Mouse (Mus musculus) forebrain, embryonic 13.5 days (tissue): ENCODE data around the gene Spdya. TPM values are rescaled to one million over a fixed set of nuclear protein-coding genes. Genes with fewer than 3 reads are reported as not detected.
"Not testable (repeated sequence)": the region's sequence is repeated elsewhere in the genome, so short reads cannot be mapped to it uniquely, and the experiment has no call there.

Source experiments
- ATAC-seq: fragments of 200-750 bp; cut with Nextera tagmentation; 2 replicates; pipeline ENCODE4 v1.8.0; 2017
- H3K27ac ChIP-seq: fragments of 300-500 bp; sonication (generic); 2 replicates; pipeline ENCODE4 v1.5.1; 2015; ENCODE audit warnings: inconsistent platforms, mild to moderate bottlenecking, moderate library complexity
- H3K27me3 ChIP-seq: fragments of 300-500 bp; sonication (generic); 2 replicates; pipeline ENCODE4 v1.6.1; 2015; ENCODE audit warnings: mild to moderate bottlenecking, inconsistent platforms
- H3K36me3 ChIP-seq: fragments of 300-500 bp; sonication (generic); 2 replicates; pipeline ENCODE4 v1.6.1; 2015; ENCODE audit warnings: mild to moderate bottlenecking, inconsistent platforms; ENCODE audit not compliant: poor library complexity, severe bottlenecking
- H3K4me1 ChIP-seq: fragments of 300-500 bp; sonication (generic); 2 replicates; pipeline ENCODE4 v1.6.1; 2015; ENCODE audit warnings: inconsistent platforms
- H3K4me2 ChIP-seq: fragments of 300-500 bp; sonication (generic); 2 replicates; pipeline ENCODE4 v1.6.1; 2015; ENCODE audit warnings: inconsistent platforms, mild to moderate bottlenecking, moderate library complexity
- H3K4me3 ChIP-seq: fragments of 300-500 bp; sonication (generic); 2 replicates; pipeline ENCODE4 v1.5.1; 2015; ENCODE audit warnings: mild to moderate bottlenecking, inconsistent platforms
- H3K9ac ChIP-seq: fragments of 300-500 bp; sonication (generic); 2 replicates; pipeline ENCODE4 v1.6.1; 2015; ENCODE audit warnings: mild to moderate bottlenecking, inconsistent platforms
- H3K9me3 ChIP-seq: fragments of 300-500 bp; sonication (generic); replicated peaks from 2 replicates; pipeline ENCODE4 v1.6.1; 2016; ENCODE audit warnings: inconsistent platforms
- WGBS: fragments of 180-500 bp; shearing (Covaris S2); methylation state at CpG from one replicate; pipeline ENCODE4 v1.1.7; 2015; 5-methylcytosine and 5-hydroxymethylcytosine counted together
- polyA plus RNA-seq: library from polyadenylated mRNA; unstranded; fragments of >200 nt; fragmentation: Nextera tagmentation; extraction: Ambion mirVana; gene quantifications from 2 replicates; pipeline ENCODE4 v1.2.1, GENCODE M21; 2015

Spdya gene
- polyA plus RNA-seq: 1.4 and 2.0 TPM in 2 replicates

- peak within 1 kb of the TSS; percentile 88 for H3K9ac ChIP-seq
- H3K4me2 ChIP-seq: peak within 1 kb of the TSS; percentile 96
- peak; percentile 97 for ATAC-seq
- no peaks in the 10 kb centered on the region for H3K36me3 ChIP-seq
- no peaks in the 10 kb centered on the region for H3K9me3 ChIP-seq
- peak within 1 kb of the TSS; percentile 57; the same call in 1 of the 2 replicates for H3K27ac ChIP-seq
- H3K4me3 ChIP-seq: peak within 1 kb of the TSS; percentile 76
- WGBS: under 1% methylated on average over 55 of the region's 78 CpGs
- H3K4me1 ChIP-seq: peaks cover 12% of the 10 kb centered on the region
- H3K27me3 ChIP-seq: peaks cover 30% of the 10 kb centered on the region
Measured at GRCm38 (mm10) chr17:71551757-71552451, at the start of gene Spdya. TSS of gene Spdya (plus strand) at chr17:71552061.

DNA sequence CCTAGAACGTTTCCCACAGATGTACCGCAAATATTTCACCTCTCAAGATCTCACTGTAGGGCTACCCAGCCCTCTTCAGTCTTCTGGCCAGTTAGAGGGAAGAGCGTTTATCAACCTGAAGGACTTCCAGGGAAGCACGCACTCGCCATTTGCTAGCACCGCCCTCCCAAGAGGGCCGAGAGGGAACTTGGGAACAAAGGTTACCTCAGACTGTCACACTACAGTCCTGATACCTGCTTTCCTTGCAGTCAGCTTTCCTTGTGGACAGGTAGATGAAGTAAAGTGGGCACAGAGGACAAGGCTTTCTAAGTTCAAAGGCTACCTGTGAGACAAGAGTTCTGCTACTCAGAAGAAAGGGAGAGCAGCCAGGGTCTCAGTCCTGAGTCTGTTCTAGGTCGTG, 45.0 kb upstream of the Spdya start:
- Histone ChIP-seq H3K27ac (no peak overlapping the region), H3K4me2 (no peak overlapping the region), H3K9me3 (no peaks in the 10 kb centered on the region), H3K27me3 (no peaks in the 10 kb centered on the region), H3K9ac (no peak overlapping the region), H3K4me3 (no peak overlapping the region), H3K36me3 (peaks cover 81% of the 10 kb centered on the region), H3K4me1 (no peaks in the 10 kb centered on the region)
- 92% methylated on average over 8 of the region's 8 CpGs for WGBS
- ATAC-seq: no peak

DNA sequence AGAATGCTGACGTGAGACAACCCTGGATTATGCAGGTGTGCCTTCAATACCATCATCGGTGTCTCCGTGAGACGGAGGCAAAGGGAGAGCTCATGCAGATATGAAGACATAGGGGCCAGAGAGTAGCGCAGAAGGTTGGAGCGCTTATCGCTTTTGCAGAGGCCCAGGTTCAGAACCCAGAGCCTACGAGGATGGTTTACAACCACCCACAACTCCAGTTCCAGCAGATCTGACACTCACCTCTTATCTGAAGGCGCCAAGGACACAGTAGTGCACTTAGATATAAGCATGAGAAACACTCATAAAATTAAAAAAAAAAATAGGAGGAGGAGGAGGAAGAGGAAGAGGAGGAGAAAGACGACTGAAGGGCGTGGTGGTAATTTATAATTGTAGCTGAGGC, 41.6 kb upstream of the Spdya start:
- no peak overlapping the region for H3K9ac ChIP-seq
- no peaks in the 10 kb centered on the region for H3K27me3 ChIP-seq
- no peak overlapping the region for H3K4me2 ChIP-seq
- ATAC-seq: no peak
- 97% methylated on average over 11 of the region's 11 CpGs for WGBS
- no peaks in the 10 kb centered on the region for H3K4me1 ChIP-seq
- H3K27ac ChIP-seq: no peak overlapping the region
- H3K36me3 ChIP-seq: peaks cover 81% of the 10 kb centered on the region
- H3K4me3 ChIP-seq: no peak overlapping the region
- H3K9me3 ChIP-seq: no peaks in the 10 kb centered on the region

GRCm38 (mm10) chr17:71526302-71526708, 25.6 kb upstream of the Spdya start:
- ATAC-seq: peak; percentile 19
- 0% methylated on average over 13 of the region's 13 CpGs for WGBS
- Histone ChIP-seq H3K4me1 (peaks cover 24% of the 10 kb centered on the region), H3K9me3 (no peaks in the 10 kb centered on the region), H3K36me3 (peaks cover 11% of the 10 kb centered on the region), H3K4me2 (peak overlapping the region; percentile 67), H3K27ac (no peak overlapping the region; the same call in 1 of the 2 replicates), H3K27me3 (no peaks in the 10 kb centered on the region), H3K4me3 (peak overlapping the region; percentile 62), H3K9ac (peak overlapping the region; percentile 77)

GRCm38 (mm10) chr17:71526711-71527564, 24.9 kb upstream of the Spdya start, which contains the start of gene Ndc80:
TSS of gene Ndc80 (minus strand) at chr17:71526857.
- Histone ChIP-seq H3K27ac (peak within 1 kb of the TSS; percentile 98), H3K36me3 (peaks cover 10% of the 10 kb centered on the region), H3K9me3 (no peaks in the 10 kb centered on the region), H3K4me2 (peak within 1 kb of the TSS; percentile 67), H3K4me3 (peak within 1 kb of the TSS; percentile 62), H3K27me3 (no peaks in the 10 kb centered on the region), H3K4me1 (peaks cover 24% of the 10 kb centered on the region), H3K9ac (peak within 1 kb of the TSS; percentile 77)
- WGBS: under 1% methylated on average over 66 of the region's 66 CpGs
- ATAC-seq: peak; percentile 98

DNA sequence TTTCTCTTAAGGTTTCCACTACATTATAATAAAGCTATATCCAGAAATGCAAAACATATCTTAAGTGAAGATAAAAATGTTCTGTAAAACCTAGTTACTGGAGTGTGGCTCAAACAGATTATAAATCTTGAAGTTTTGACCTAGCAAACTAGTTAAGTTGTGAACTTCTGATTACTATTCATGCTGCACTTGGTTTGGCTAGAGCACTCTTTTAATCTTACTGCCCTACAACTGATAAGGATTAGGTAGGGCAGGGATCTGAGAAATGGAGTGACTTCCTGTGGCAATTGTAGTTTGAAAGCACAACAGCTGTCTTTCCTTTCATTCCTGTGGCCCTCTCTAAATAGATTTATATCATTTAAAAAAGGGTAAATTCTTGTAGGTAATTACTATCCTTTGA, 23.8 kb upstream of the Spdya start:
- no peak overlapping the region for H3K27ac ChIP-seq
- no peaks in the 10 kb centered on the region for H3K27me3 ChIP-seq
- no peaks in the 10 kb centered on the region for H3K9me3 ChIP-seq
- no peak overlapping the region for H3K4me2 ChIP-seq
- no peak overlapping the region for H3K4me3 ChIP-seq
- H3K36me3 ChIP-seq: 0 out of 2 replicates have a peak, but pooled peaks cover 3% of the 10 kb centered on the region
- ATAC-seq: no peak
- no peak overlapping the region for H3K9ac ChIP-seq
- peaks cover 24% of the 10 kb centered on the region for H3K4me1 ChIP-seq

GRCm38 (mm10) chr17:71535595-71535994, 16.3 kb upstream of the Spdya start:
- H3K27ac ChIP-seq, H3K4me3 ChIP-seq, H3K9ac ChIP-seq, H3K36me3 ChIP-seq, H3K9me3 ChIP-seq, ATAC-seq, H3K4me1 ChIP-seq, H3K27me3 ChIP-seq, H3K4me2 ChIP-seq: not testable (repeated sequence)
- 74% methylated on average over 1 of the region's 1 CpGs for WGBS

DNA sequence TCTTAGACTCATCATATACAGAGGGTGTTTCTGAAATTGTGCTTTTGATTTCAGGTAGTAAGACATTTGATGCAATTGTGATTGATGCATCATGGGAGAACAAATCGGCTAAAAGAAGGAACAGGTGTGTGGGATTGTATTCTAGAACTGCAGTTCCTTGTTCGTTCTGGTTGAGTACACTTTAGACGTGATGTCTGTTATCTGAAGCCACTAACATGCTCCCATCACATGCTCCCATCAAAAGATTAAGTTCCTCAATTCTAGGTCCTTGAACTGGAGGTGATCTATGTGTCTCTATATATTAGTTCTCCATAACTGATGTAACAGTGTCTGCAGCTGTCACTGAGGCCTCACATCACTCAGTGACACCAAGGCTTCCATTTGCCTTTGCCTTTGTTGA, 14.7 kb upstream of the Spdya start:
- Histone ChIP-seq H3K36me3 (no peaks in the 10 kb centered on the region), H3K27me3 (no peaks in the 10 kb centered on the region)
- no peak for ATAC-seq

DNA sequence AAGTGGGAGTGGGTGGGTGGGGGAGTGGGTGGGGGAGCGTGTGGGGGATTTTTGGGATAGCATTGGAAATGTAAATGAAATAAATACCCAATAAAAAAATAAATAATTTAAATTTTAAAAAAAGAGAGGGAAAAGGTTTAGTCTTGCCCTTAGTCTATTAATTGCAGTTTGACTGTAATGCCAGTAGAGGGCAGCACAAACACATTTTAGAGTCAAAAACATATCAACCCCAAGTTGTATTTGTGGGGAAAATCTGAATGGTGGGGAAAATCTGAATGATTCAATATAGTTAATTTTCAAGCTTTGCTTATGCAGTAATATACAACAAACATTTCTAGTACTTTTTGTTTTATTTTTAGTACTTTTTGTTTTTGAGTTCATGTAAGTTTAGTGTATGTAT, 3.3 kb upstream of the Spdya start:
- no peak for ATAC-seq
- no peaks in the 10 kb centered on the region for H3K9me3 ChIP-seq
- H3K4me2 ChIP-seq: no peak overlapping the region
- H3K9ac ChIP-seq: no peak overlapping the region
- no peak overlapping the region for H3K4me3 ChIP-seq
- no peaks in the 10 kb centered on the region for H3K36me3 ChIP-seq
- peaks cover 12% of the 10 kb centered on the region for H3K4me1 ChIP-seq
- H3K27me3 ChIP-seq: peaks cover 28% of the 10 kb centered on the region
- WGBS: 12% methylated on average over 1 of the region's 1 CpGs
- no peak overlapping the region for H3K27ac ChIP-seq

More for the DNA sequence above, 14.7 kb upstream of the Spdya start:
- no peak overlapping the region for H3K27ac ChIP-seq
- H3K4me2 ChIP-seq: no peak overlapping the region
- 89% methylated on average over 3 of the region's 3 CpGs for WGBS
- H3K4me1 ChIP-seq: no peaks in the 10 kb centered on the region
- H3K9ac ChIP-seq: no peak overlapping the region
- no peaks in the 10 kb centered on the region for H3K9me3 ChIP-seq
- no peak overlapping the region for H3K4me3 ChIP-seq

DNA sequence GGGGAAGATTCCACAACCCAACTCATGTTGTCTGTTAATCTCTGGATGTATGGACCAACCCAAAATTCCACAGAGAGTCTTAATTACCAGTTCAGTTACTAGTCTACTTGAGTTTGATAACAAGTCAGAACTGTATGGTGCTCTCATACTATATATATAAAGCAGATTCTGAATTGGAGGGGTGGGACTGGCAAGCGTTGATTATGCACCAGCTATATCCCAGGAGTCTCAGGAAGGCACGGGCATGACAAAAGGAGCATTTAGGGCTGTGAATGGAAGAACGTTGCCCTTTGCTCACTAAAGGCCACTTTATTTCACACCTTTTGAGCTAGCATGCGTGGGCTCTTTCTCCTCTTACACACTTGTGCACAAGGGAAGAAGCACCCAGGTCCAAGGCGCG, 511 bp upstream of the Spdya start:
- Histone ChIP-seq H3K4me3 (peak overlapping the region; percentile 76), H3K27me3 (peaks cover 30% of the 10 kb centered on the region), H3K4me2 (peak overlapping the region; percentile 96), H3K27ac (0 out of 2 replicates have a peak overlapping the region, but pooled peaks have one; percentile 25), H3K9ac (peak overlapping the region; percentile 88), H3K36me3 (no peaks in the 10 kb centered on the region), H3K4me1 (peaks cover 12% of the 10 kb centered on the region), H3K9me3 (no peaks in the 10 kb centered on the region)
- WGBS: 8% methylated on average over 6 of the region's 6 CpGs
- ATAC-seq: no peak

GRCm38 (mm10) chr17:71552901-71553300, 1.0 kb downstream of the Spdya start:
- H3K9ac ChIP-seq: no peak overlapping the region
- H3K36me3 ChIP-seq: no peaks in the 10 kb centered on the region
- H3K4me3 ChIP-seq: peak overlapping the region; percentile 76
- peaks cover 12% of the 10 kb centered on the region for H3K4me1 ChIP-seq
- WGBS: 14% methylated on average over 11 of the region's 11 CpGs
- H3K27ac ChIP-seq: no peak overlapping the region
- H3K9me3 ChIP-seq: no peaks in the 10 kb centered on the region
- H3K4me2 ChIP-seq: peak overlapping the region; percentile 96
- peaks cover 30% of the 10 kb centered on the region for H3K27me3 ChIP-seq
- no peak for ATAC-seq

- H3K4me2 ChIP-seq: no peak overlapping the region
- no peak overlapping the region for H3K27ac ChIP-seq
- no peak overlapping the region for H3K9ac ChIP-seq
- H3K9me3 ChIP-seq: no peaks in the 10 kb centered on the region
- H3K36me3 ChIP-seq: no peaks in the 10 kb centered on the region
- no peak for ATAC-seq
- no peaks in the 10 kb centered on the region for H3K27me3 ChIP-seq
- H3K4me3 ChIP-seq: no peak overlapping the region
- H3K4me1 ChIP-seq: no peaks in the 10 kb centered on the region
Measured at GRCm38 (mm10) chr17:71561631-71562030, 9.8 kb downstream of the Spdya start.
